Mouse (Mus musculus) embryo, embryonic 11.5 days (tissue): ENCODE measurements around the gene Col19a1.

Experiments used
- DNase-seq: peaks from one replicate; pipeline ENCODE4 v3.0.0-alpha.2; 2012; ENCODE audit warnings: low read depth, low spot score

The Col19a1 gene

DNA sequence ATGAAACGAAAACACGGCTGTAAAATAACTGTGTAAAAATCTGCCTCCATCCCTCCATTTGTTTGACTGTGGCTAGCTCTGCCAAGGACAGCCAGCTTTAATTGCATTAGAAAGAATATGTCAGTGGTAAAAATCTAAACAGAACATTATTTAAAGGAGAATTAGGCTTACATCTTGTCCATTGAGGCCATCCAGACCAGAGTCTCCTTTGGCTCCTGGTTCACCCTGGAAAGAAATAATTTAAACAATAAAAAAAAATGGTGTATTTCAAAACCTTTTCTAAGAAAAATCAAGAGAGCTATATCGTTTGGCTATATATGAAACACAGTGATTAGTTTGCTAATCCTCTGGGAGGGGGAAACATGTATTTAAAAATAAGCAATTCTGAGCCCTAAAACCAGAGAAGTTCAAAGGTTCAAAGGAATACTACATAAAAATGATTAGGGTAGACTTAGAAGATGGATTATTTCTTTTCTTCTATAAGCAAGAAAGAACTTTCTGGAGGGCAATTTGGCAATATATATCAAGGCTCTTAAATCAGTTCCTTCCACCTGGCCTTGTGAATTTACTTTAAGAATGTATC lies 125.9 kb downstream of the Col19a1 start:
- no peak for DNase-seq

GRCm38 (mm10) chr1:24458015-24458414 lies 129.3 kb downstream of the Col19a1 start:
- DNase-seq: no peak

DNA sequence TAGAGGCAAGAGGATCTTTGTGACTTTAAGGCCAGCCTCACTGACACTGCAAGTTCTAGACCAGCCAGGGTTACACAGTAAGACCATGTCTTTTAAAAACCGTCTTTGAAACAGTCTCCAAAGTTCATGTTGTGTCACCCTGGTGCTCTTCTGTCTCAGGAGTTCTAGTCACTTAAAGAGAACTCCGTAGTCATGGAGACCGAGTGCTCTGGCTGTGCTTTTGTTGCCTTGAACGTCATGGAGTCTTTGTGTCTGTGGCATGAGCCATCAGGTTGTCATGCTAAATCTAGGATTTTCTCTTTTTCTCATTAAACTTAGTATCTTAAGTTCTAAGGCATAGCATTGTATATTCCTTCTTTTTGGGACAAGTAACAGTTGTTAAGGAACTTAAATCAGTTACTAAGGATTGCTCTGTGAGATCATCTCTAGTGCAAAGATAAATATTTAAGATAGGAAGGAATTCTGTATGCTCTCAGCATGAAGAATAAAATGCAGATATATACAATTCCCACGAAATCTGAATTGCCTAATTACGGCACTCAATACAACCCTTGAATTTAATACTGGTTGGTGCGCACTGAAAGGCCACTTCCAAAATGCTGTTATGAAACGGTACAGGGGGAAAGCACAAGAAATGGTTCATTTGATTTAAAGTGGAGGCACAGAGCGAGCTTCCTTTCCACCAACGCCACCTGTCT lies 134.6 kb downstream of the Col19a1 start:
- no peak for DNase-seq

DNA sequence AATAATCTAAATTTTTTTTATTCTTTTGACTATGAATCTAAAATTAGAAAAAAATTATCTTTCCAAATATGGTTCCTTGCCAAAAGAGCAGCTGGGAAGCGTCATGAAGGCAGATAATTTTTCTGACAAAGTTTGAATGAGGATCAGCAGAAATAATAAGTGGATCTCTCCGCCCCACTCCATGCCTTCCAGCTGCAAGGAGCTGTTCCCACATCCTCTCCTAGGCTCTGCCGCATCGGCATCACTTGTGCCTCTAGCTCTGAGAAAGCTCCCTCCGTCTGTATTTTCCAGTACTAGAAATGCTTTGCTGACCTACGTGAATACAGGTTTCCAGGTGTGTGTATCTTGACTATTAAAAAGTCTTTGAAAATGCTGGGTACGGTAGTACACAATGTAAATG lies 135.1 kb downstream of the Col19a1 start:
- no peak for DNase-seq

DNA sequence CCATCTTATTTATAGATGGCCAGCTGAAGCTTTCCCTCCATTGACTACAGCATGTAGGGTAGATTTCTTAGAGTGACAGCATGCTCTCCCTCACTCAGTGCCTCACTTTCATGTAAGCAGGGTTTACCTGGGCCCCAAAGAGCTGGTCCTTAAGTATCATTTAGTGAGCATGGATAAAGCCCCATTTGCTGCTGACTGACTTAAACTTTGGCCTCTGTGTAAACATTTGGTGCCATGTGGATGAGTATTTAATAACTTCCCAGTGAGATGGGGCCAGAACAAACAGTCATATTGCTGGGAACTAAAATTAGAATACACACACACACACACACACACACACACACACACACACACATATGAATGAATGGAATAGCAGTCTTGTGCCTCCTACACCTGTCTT lies 149.8 kb downstream of the Col19a1 start:
- DNase-seq: no peak

DNA sequence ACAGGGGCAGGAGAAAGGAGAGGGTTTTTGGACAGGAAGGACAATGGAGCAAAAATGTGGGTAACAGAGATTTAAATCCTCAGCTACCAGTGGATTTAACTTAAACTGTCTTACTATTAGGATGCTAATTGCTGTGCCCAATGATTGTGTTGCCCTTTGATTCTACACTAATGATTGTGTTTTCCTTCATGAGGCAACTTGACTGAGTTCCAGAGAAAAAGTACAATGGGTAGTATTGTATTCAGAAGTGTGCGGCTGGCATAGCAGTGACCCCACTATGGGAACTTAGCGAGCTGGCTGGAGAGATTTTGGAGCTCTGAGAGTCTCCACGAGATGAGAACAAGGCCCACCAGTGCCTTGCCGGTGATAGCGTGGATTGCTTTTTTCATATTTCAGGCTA lies 159.0 kb downstream of the Col19a1 start:
- no peak for DNase-seq

DNA sequence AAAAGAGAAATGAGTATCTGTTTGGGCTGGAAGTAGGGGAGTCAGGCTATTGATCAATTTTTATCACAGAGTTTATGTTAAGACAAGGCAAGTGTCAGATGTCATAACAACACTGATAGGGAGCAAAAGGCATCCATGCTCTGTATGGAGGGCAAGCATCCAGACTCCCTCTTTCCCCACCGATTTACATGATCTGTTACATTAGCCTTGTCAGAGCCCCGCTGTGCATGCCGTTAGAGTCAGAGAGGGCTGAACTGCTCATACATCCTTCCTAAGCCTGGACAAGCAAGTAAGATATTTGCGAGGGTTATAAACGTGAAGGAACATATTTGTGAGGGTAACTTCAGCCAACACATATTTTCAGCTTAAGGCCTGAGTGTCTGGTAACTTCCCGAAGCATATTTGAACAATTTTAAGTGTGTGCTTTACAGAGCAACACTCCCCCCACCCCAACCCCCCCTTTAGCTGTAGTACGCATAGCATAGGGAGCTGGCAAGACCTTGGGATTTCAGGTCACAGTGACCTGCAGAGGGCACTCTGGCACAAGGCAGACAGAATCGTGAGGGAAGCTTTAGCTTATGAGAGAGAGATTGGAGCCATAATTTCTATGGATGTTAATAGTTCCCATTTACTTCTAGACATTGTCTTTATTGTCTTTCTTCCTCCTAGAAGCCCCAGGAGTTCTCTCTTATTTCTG lies 209.0 kb downstream of the Col19a1 start:
- peak; percentile 35 for DNase-seq

GRCm38 (mm10) chr1:24374902-24375301 lies 212.4 kb downstream of the Col19a1 start:
- DNase-seq: peak; percentile 26

DNA sequence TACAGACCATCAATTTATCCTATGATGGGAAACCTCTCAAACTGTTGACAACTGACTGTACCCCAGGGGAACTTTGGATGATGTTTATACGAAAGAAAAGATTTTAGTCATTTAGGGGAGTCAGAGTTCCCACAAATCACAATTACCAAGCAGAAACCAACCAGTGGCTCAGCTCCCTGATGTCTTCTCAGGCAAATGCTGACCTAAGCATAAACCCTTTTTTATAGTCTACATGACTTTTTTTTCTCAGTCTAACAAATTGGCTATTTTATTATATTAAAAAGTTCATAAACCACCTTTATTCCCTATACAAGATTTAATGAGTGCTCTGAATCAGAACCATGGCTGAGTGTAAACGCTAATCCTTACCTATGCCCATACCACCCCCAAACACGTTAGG lies 213.6 kb downstream of the Col19a1 start:
- no peak for DNase-seq

GRCm38 (mm10) chr1:24372471-24373258 lies 214.6 kb downstream of the Col19a1 start:
- DNase-seq: no peak

- peak; percentile 36 for DNase-seq
These were observed 219.4 kb downstream of the Col19a1 start for GRCm38 (mm10) chr1:24367570-24368517.

GRCm38 (mm10) chr1:24364775-24365174 lies 222.5 kb downstream of the Col19a1 start:
- no peak for DNase-seq

DNA sequence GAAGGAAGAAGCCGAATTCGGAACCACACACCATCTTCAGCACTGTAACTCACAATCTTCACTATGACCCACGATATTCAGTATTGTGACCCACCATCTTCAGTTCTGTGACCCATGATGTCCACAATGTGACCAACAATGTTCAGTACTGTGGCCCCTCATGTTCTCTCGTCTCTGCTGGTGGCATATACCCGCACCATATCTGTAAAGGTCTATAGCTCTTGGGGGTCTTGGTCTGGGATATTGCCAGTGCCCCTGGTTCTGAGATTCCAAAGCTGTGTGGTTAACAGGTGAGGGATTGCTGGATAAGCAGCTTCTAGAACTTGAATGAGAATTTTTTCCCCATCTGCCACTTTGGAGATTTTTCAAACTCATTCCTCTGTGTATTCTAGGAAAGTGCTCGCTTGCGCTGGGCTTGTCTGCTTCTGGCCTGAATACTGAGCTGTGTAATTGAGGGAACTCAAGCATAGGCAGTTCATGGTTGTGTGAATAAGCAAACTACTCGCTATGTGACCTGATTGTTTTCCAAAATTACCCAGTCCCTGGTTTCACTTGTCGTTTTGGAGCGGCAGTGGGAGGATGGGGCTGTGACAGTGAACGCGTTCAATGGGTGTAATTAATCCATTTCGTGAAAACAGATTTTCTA lies 225.2 kb downstream of the Col19a1 start:
- no peak for DNase-seq

GRCm38 (mm10) chr1:24349462-24350217 lies 237.6 kb downstream of the Col19a1 start:
- DNase-seq: no peak

GRCm38 (mm10) chr1:24347621-24348160 lies 239.6 kb downstream of the Col19a1 start:
- no peak for DNase-seq

DNA sequence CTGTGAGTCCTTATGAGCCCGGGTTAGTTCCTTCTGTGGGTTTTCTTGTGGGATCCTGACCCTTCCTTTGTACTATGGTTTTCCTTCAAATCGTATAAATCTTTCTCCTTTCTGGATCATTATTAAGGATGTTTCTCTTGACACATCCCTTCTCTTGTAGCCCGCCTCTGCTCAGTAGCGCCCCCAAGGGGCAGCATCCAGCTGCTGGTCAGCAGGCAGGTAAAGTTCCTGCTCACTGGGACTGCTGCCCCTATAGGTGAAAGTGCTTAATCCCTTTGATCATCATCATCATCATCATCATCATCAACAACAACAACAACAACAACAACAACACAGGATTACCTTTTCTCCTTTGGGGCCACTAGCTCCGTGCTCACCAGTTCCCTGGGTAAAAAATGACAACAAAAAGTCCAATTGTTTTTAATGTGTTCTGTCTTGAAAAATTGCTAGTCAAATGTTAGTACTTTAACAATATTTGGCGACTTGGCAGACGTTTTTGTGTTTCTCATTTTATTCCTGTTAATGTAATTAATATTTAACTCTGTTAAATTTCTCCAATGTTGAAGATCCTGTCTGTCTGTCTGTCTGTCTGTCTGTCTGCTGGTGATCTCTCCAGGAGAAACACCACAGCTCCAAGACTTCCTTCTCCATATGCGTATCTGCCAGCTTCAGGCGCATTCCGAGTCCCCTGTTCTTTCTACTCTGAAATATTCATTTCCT lies 249.6 kb downstream of the Col19a1 start:
- no peak for DNase-seq

GRCm38 (mm10) chr1:24336051-24336450 lies 251.2 kb downstream of the Col19a1 start:
- DNase-seq: no peak

GRCm38 (mm10) chr1:24316961-24317589 lies 270.2 kb downstream of the Col19a1 start:
- DNase-seq: no peak
